Mouse (Mus musculus): ENCODE measurements around the gene Rnf130.

- TF ChIP-seq POLR2A (IDR thresholded peaks at IDR 0.05; ENCODE audit: borderline replicate concordance, control insufficient read depth, low read depth, low read length) (no peak), CTCF (IDR thresholded peaks at IDR 0.05; ENCODE audit: control insufficient read depth, insufficient read depth, low read length) (no peak)
These were observed 80.9 kb downstream of the Rnf130 start for GRCm38 (mm10) chr11:50106024-50106423.
